Mouse (Mus musculus) ES-E14 (cell line): ENCODE measurements around the gene Tenm2.

ENCODE experiments used
- CHD2 ChIP-seq: IDR thresholded peaks from 2 replicates; pipeline ENCODE4 v1.6.1; 2014; ENCODE audit warnings: mild to moderate bottlenecking, low read depth, low read length, inconsistent platforms
- HCFC1 ChIP-seq: IDR thresholded peaks from 2 replicates; pipeline ENCODE4 v1.6.1; 2012; ENCODE audit warnings: low read length, inconsistent platforms, borderline replicate concordance; ENCODE audit not compliant: insufficient read depth
- ZC3H11A ChIP-seq: IDR thresholded peaks from 2 replicates; pipeline ENCODE4 v1.6.1; 2012; ENCODE audit warnings: low read depth, mild to moderate bottlenecking, inconsistent platforms, low read length, borderline replicate concordance
- ZNF384 ChIP-seq: IDR thresholded peaks from 2 replicates; pipeline ENCODE4 v1.6.1; 2012; ENCODE audit warnings: low read depth, low read length, inconsistent platforms

DNA sequence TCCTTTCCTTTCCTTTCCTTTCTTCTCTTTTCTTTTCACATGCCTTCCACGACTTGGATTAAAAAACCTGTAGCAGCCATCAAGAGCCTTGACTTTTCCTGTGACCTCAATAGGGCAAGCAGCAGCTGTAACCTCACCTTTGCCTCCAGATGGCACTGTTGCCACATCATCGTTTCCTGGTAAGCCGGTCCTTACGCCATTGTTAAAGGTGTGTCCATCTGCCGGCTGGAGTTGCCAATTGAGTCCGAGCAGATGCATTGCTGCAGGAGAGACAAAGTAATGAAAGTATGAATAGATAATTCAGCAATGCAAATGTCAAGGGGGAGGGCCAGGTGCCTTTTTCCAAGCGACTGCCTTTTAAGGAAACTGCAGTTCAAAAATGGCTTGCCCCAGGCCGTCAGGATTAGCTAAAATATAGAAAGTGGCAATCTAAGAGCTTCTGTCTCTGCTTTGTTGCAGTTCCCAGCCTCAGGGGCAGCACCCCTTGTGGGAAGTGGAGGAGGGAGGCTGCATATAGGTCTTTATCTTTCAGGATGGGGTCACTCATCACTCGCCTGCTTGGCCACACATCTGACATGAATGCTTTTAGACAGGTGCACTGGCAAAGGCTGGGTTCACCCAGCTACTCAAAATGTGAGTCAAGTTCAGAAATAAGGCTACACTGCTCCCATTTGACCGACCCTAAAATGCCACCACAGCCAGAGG lies 1014.3 kb downstream of the Tenm2 start:
- no peak for TF ChIP-seq HCFC1
- TF ChIP-seq CHD2, result no peak
- no peak for TF ChIP-seq ZNF384
- peak; percentile 92 for TF ChIP-seq ZC3H11A
